Mouse (Mus musculus) 416B (cell line): Measurements from ENCODE around the gene Desi2.
"Not testable (repeated sequence)": the region's sequence is repeated elsewhere in the genome, so short reads cannot be mapped to it uniquely, and the experiment has no call there.

Experiments used
- DNase-seq: peaks from one replicate; pipeline ENCODE4 v3.0.0; 2011; ENCODE audit warnings: low read depth

Desi2 gene

GRCm38 (mm10) chr1:178187216-178187791 lies at the start of gene Desi2:
Desi2 (plus strand) TSS chr1:178187417.
- peak; percentile 99 for DNase-seq

- peak; percentile 54 for DNase-seq
These were observed 40.7 kb upstream of the Desi2 start for GRCm38 (mm10) chr1:178146513-178146912.

- DNase-seq: peak; percentile 20
These were observed 40.3 kb upstream of the Desi2 start for GRCm38 (mm10) chr1:178146915-178147314.

GRCm38 (mm10) chr1:178182251-178182650 lies 5.0 kb upstream of the Desi2 start:
- no peak for DNase-seq

- DNase-seq: no peak
These were observed 1.6 kb upstream of the Desi2 start for GRCm38 (mm10) chr1:178185591-178185990.

- not testable (repeated sequence) for DNase-seq
These were observed 593 bp downstream of the Desi2 start for GRCm38 (mm10) chr1:178187810-178188209.

GRCm38 (mm10) chr1:178188386-178188785 lies 1.2 kb downstream of the Desi2 start:
- DNase-seq: peak; percentile 16

GRCm38 (mm10) chr1:178205701-178206325 lies 18.6 kb downstream of the Desi2 start:
- DNase-seq: no peak

- not testable (repeated sequence) for DNase-seq
These were observed 20.6 kb downstream of the Desi2 start for GRCm38 (mm10) chr1:178207856-178208255.

GRCm38 (mm10) chr1:178209966-178210365 lies 22.7 kb downstream of the Desi2 start:
- peak; percentile 6 for DNase-seq

GRCm38 (mm10) chr1:178217157-178217556 lies 29.9 kb downstream of the Desi2 start:
- peak; percentile 53 for DNase-seq

- DNase-seq: peak; percentile 76
These were observed 31.1 kb downstream of the Desi2 start for GRCm38 (mm10) chr1:178218305-178218704.

- DNase-seq: no peak
These were observed 32.2 kb downstream of the Desi2 start for GRCm38 (mm10) chr1:178219166-178220077.

- not testable (repeated sequence) for DNase-seq
These were observed 41.7 kb downstream of the Desi2 start for GRCm38 (mm10) chr1:178228888-178229287.

- DNase-seq: no peak
These were observed 46.9 kb downstream of the Desi2 start for GRCm38 (mm10) chr1:178234109-178234508.

GRCm38 (mm10) chr1:178235919-178236466 lies 48.8 kb downstream of the Desi2 start:
- no peak for DNase-seq

GRCm38 (mm10) chr1:178238676-178239075 lies 51.5 kb downstream of the Desi2 start:
- DNase-seq: no peak

GRCm38 (mm10) chr1:178241884-178242508 lies 54.8 kb downstream of the Desi2 start:
- peak; percentile 57 for DNase-seq

- DNase-seq: no peak
These were observed 61.0 kb downstream of the Desi2 start for GRCm38 (mm10) chr1:178248107-178248820.

GRCm38 (mm10) chr1:178254598-178254997 lies 67.4 kb downstream of the Desi2 start:
- DNase-seq: no peak

- DNase-seq: no peak
These were observed 69.1 kb downstream of the Desi2 start for GRCm38 (mm10) chr1:178256351-178256750.
